Mouse (Mus musculus) lung, adult 2 months (tissue): ENCODE data around the gene Hbb-bt.

Experiments
- CTCF ChIP-seq: fragments of 200-500 bp; IDR thresholded peaks from 2 replicates; pipeline ENCODE4 v1.5.1; 2011; ENCODE audit warnings: mild to moderate bottlenecking, low read length, control low read depth; ENCODE audit not compliant: insufficient read depth
- POLR2A ChIP-seq: fragments of 200-500 bp; IDR thresholded peaks from 2 replicates; pipeline ENCODE4 v1.6.1; 2011; ENCODE audit warnings: low read depth, mild to moderate bottlenecking, control low read depth, low read length, borderline replicate concordance; ENCODE audit errors: extremely low read depth

DNA sequence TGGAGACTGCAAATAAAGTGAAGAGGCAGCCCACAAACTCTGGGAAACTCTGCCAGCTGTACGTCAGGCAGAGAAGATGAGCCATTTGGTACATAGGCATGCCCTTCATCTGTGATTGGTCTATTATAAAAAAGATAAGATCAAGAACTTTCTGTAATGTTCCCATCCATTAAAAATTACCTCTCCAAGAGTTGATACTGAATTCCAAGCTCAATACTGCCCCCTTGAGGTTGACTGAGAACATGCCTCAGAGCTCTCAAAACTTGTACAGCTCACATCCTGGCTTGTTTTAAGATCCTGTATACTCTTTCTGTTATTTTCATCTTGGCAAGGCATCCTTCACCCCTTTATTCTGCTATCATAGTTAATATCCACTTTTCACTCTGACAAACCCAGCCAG, 6.9 kb downstream of the Hbb-bt start:
- TF ChIP-seq POLR2A (no peak), CTCF (no peak)
